Mouse (Mus musculus) C2C12 (cell line): ENCODE data around the gene Lrrc47. TPM values are rescaled to one million over a fixed set of nuclear protein-coding genes. Genes with fewer than 3 reads are reported as not detected.

ENCODE experiments used
- H3K27me3 ChIP-seq: one replicate; pipeline ENCODE4 v1.6.1; 2011; ENCODE audit not compliant: control insufficient read depth, insufficient read depth, insufficient read length
- H3K36me3 ChIP-seq: one replicate; pipeline ENCODE4 v1.6.1; 2011; ENCODE audit not compliant: control insufficient read depth, insufficient read depth
- H3K4me3 ChIP-seq: one replicate; pipeline ENCODE4 v1.5.1; 2011; ENCODE audit warnings: mild to moderate bottlenecking, control low read depth; ENCODE audit not compliant: poor library complexity, insufficient read depth, severe bottlenecking
- H3K79me2 ChIP-seq: one replicate; pipeline ENCODE4 v1.6.1; 2011; ENCODE audit not compliant: control insufficient read depth, insufficient read depth
- H3K79me3 ChIP-seq: one replicate; pipeline ENCODE4 v1.6.1; 2011; ENCODE audit warnings: low read depth, control low read depth
- H3ac ChIP-seq: one replicate; pipeline ENCODE3; 2011; ENCODE audit warnings: low read depth; ENCODE audit not compliant: control insufficient read depth, insufficient read length
- CEBPB ChIP-seq: IDR thresholded peaks from one replicate; pipeline ENCODE4 v1.6.1; 2011; ENCODE audit warnings: low read depth, mild to moderate bottlenecking, control low read depth, moderate library complexity
- CTCF ChIP-seq: IDR thresholded peaks from one replicate; pipeline ENCODE4 v1.5.1; 2011; ENCODE audit not compliant: control insufficient read depth, insufficient read depth, insufficient read length
- FOSL1 ChIP-seq: IDR thresholded peaks from one replicate; pipeline ENCODE4 v1.8.0; 2011; ENCODE audit warnings: mild to moderate bottlenecking, low read length; ENCODE audit not compliant: poor library complexity, insufficient read depth, severe bottlenecking
- MAX ChIP-seq: IDR thresholded peaks from one replicate; pipeline ENCODE4 v1.6.1; 2011; ENCODE audit warnings: mild to moderate bottlenecking, control low read depth
- MYOD1 ChIP-seq: IDR thresholded peaks from one replicate; pipeline ENCODE4 v1.6.1; 2011; ENCODE audit warnings: low read depth; ENCODE audit not compliant: control insufficient read depth, insufficient read length
- MYOG ChIP-seq: IDR thresholded peaks from one replicate; pipeline ENCODE4 v1.6.1; 2011; ENCODE audit not compliant: control insufficient read depth, insufficient read length; ENCODE audit errors: extremely low read depth
- USF1 ChIP-seq: IDR thresholded peaks from one replicate; pipeline ENCODE4 v1.6.1; 2011; ENCODE audit warnings: low read depth, mild to moderate bottlenecking, control low read depth, moderate library complexity
- polyA plus RNA-seq: library from polyadenylated mRNA; unstranded; fragments of >200 nt; fragmentation: generic; extraction: Trizol; gene quantifications from one replicate; pipeline ENCODE4 v1.2.1, GENCODE M21; 2012; ENCODE audit warnings: missing spikeins

Lrrc47 gene
- polyA plus RNA-seq, 1 experiment, result 41.7 TPM

- H3K27me3 ChIP-seq, result peaks cover 10% of the 10 kb centered on the region
Observed at GRCm38 (mm10) chr4:154025641-154026440, 14.3 kb downstream of the Lrrc47 start, which contains the start of gene Smim1. Gene Smim1, minus strand, starts transcription at chr4:154026230.

GRCm38 (mm10) chr4:154026441-154026761 is 14.9 kb downstream of the Lrrc47 start:
- Histone ChIP-seq H3ac (no peak overlapping the region), H3K36me3 (peaks cover 3% of the 10 kb centered on the region), H3K27me3 (peaks cover 15% of the 10 kb centered on the region), H3K4me3 (no peak overlapping the region), H3K79me2 (no peaks in the 10 kb centered on the region), H3K79me3 (no peaks in the 10 kb centered on the region)
- TF ChIP-seq CTCF, result no peak
- TF ChIP-seq MYOD1, result no peak
- TF ChIP-seq MYOG, result no peak
- TF ChIP-seq USF1, result no peak
- no peak for TF ChIP-seq CEBPB
- TF ChIP-seq MAX, result no peak
- no peak for TF ChIP-seq FOSL1

More at GRCm38 (mm10) chr4:154025641-154026440, 14.3 kb downstream of the Lrrc47 start, which contains the start of gene Smim1:
- H3K79me2 ChIP-seq, result no peaks in the 10 kb centered on the region
- H3K4me3 ChIP-seq, result no peak within 1 kb of the TSS
- TF ChIP-seq MAX, result no peak
- TF ChIP-seq CTCF, result peak; percentile 44
- no peak for TF ChIP-seq CEBPB
- H3K79me3 ChIP-seq, result no peaks in the 10 kb centered on the region
- H3ac ChIP-seq, result no peak within 1 kb of the TSS
- H3K36me3 ChIP-seq, result peaks cover 8% of the 10 kb centered on the region

- no peaks in the 10 kb centered on the region for H3K79me2 ChIP-seq
- no peak overlapping the region for H3K4me3 ChIP-seq
- no peaks in the 10 kb centered on the region for H3K36me3 ChIP-seq
- TF ChIP-seq MYOG, result no peak
- TF ChIP-seq FOSL1, result no peak
- no peak for TF ChIP-seq USF1
- TF ChIP-seq MYOD1, result no peak
- TF ChIP-seq CEBPB, result no peak
- H3K79me3 ChIP-seq, result no peaks in the 10 kb centered on the region
- H3ac ChIP-seq, result no peak overlapping the region
- H3K27me3 ChIP-seq, result peaks cover 29% of the 10 kb centered on the region
Observed at GRCm38 (mm10) chr4:154028066-154028465, 16.5 kb downstream of the Lrrc47 start.

GRCm38 (mm10) chr4:154028646-154029045 is 17.1 kb downstream of the Lrrc47 start:
- Histone ChIP-seq H3K4me3 (no peak overlapping the region), H3K79me3 (no peaks in the 10 kb centered on the region), H3ac (no peak overlapping the region), H3K27me3 (peaks cover 35% of the 10 kb centered on the region), H3K79me2 (no peaks in the 10 kb centered on the region), H3K36me3 (no peaks in the 10 kb centered on the region)
- TF ChIP-seq CEBPB (no peak), USF1 (no peak), MAX (no peak), CTCF (no peak), FOSL1 (no peak), MYOD1 (no peak), MYOG (no peak)

GRCm38 (mm10) chr4:154037123-154037522 is 25.6 kb downstream of the Lrrc47 start:
- Histone ChIP-seq H3K36me3 (no peaks in the 10 kb centered on the region), H3K27me3 (peaks cover 52% of the 10 kb centered on the region), H3K79me2 (no peaks in the 10 kb centered on the region), H3K4me3 (no peak overlapping the region), H3K79me3 (no peaks in the 10 kb centered on the region), H3ac (no peak overlapping the region)
- no peak for TF ChIP-seq FOSL1

GRCm38 (mm10) chr4:154042577-154042976 is 31.0 kb downstream of the Lrrc47 start, which contains the start of gene Ccdc27:
Gene Ccdc27, minus strand, starts transcription at chr4:154042677.
- Histone ChIP-seq H3ac (no peak within 1 kb of the TSS), H3K79me3 (no peaks in the 10 kb centered on the region), H3K79me2 (no peaks in the 10 kb centered on the region), H3K27me3 (peaks cover 12% of the 10 kb centered on the region), H3K36me3 (no peaks in the 10 kb centered on the region), H3K4me3 (no peak within 1 kb of the TSS)
- no peak for TF ChIP-seq CEBPB
- TF ChIP-seq FOSL1, result no peak
- TF ChIP-seq MYOD1, result no peak
- TF ChIP-seq CTCF, result no peak
- no peak for TF ChIP-seq USF1
- TF ChIP-seq MAX, result no peak
- TF ChIP-seq MYOG, result no peak
